Mouse (Mus musculus) myocyte (in vitro differentiated cells): ENCODE results near the gene Arsj.

ENCODE experiments used
- MAX ChIP-seq: IDR thresholded peaks from one replicate; pipeline ENCODE4 v1.6.1; 2011; ENCODE audit warnings: low read depth, mild to moderate bottlenecking, control low read depth
- MYOD1 ChIP-seq, 3 experiments: IDR thresholded peaks; one replicate each; pipeline ENCODE4 v1.6.1; 2011; ENCODE audit warnings: control low read depth in 2 of 3, low read depth in 2 of 3, mild to moderate bottlenecking in 2 of 3, moderate library complexity in 1 of 3; ENCODE audit not compliant: insufficient read length in 2 of 3, control insufficient read depth in 1 of 3
- SRF ChIP-seq: IDR thresholded peaks from one replicate; pipeline ENCODE4 v1.6.1; 2011; ENCODE audit warnings: low read depth; ENCODE audit not compliant: control insufficient read depth, insufficient read length
- TCF12 ChIP-seq: IDR thresholded peaks from one replicate; pipeline ENCODE4 v1.6.1; 2011; ENCODE audit warnings: mild to moderate bottlenecking, control low read depth; ENCODE audit not compliant: poor library complexity, insufficient read depth, severe bottlenecking
- TCF3 ChIP-seq: IDR thresholded peaks from one replicate; pipeline ENCODE4 v1.6.1; 2011; ENCODE audit warnings: low read depth, control low read depth; ENCODE audit not compliant: insufficient read length

- TF ChIP-seq MAX: no peak
- peak in 2 of 3 experiments; percentile 84 to 87 for TF ChIP-seq MYOD1 (IDR thresholded peaks at IDR 0.05; ENCODE audit: control insufficient read depth in 1 of 3, insufficient read length in 2 of 3, low read depth in 2 of 3)
- peak; percentile 58 for TF ChIP-seq TCF3
- no peak for TF ChIP-seq TCF12
- no peak for TF ChIP-seq SRF
Observed at GRCm38 (mm10) chr3:126363568-126364505, at the start of gene Arsj.
